Mouse (Mus musculus) A20 (cell line): Measurements from ENCODE around the gene Slc4a4.

ENCODE experiments used
- DNase-seq: peaks from one replicate; pipeline ENCODE4 v3.0.0-alpha.2; 2011; ENCODE audit warnings: low read depth, low spot score

Gene Slc4a4

GRCm38 (mm10) chr5:89149436-89150040 lies 262.9 kb downstream of the Slc4a4 start:
- DNase-seq = no peak

- no peak for DNase-seq
These were observed 264.5 kb downstream of the Slc4a4 start for GRCm38 (mm10) chr5:89151076-89151475.

- no peak for DNase-seq
These were observed 284.6 kb downstream of the Slc4a4 start for GRCm38 (mm10) chr5:89171025-89171718.

GRCm38 (mm10) chr5:89190063-89190462 lies 303.4 kb downstream of the Slc4a4 start:
- no peak for DNase-seq

- DNase-seq = no peak
These were observed 308.0 kb downstream of the Slc4a4 start for GRCm38 (mm10) chr5:89194654-89195053.

GRCm38 (mm10) chr5:89198501-89198900 lies 311.9 kb downstream of the Slc4a4 start:
- no peak for DNase-seq

- DNase-seq = no peak
These were observed 323.5 kb downstream of the Slc4a4 start for GRCm38 (mm10) chr5:89209973-89210703.

GRCm38 (mm10) chr5:89211057-89211456 lies 324.4 kb downstream of the Slc4a4 start:
- no peak for DNase-seq

- DNase-seq = no peak
These were observed 331.6 kb downstream of the Slc4a4 start for GRCm38 (mm10) chr5:89218222-89218621.

GRCm38 (mm10) chr5:89218709-89219108 lies 332.1 kb downstream of the Slc4a4 start:
- DNase-seq = no peak

- DNase-seq = no peak
These were observed 335.0 kb downstream of the Slc4a4 start for GRCm38 (mm10) chr5:89221658-89222057.

GRCm38 (mm10) chr5:89223061-89223740 lies 336.6 kb downstream of the Slc4a4 start:
- DNase-seq = no peak

GRCm38 (mm10) chr5:89223744-89224368 lies 337.2 kb downstream of the Slc4a4 start:
- DNase-seq = no peak

GRCm38 (mm10) chr5:89227948-89228347 lies 341.3 kb downstream of the Slc4a4 start:
- no peak for DNase-seq

- no peak for DNase-seq
These were observed 343.0 kb downstream of the Slc4a4 start for GRCm38 (mm10) chr5:89229606-89230005.

GRCm38 (mm10) chr5:89232313-89232712 lies 345.7 kb downstream of the Slc4a4 start:
- DNase-seq = no peak

- no peak for DNase-seq
These were observed 365.2 kb downstream of the Slc4a4 start for GRCm38 (mm10) chr5:89251806-89252205.

GRCm38 (mm10) chr5:89259804-89260492 lies 373.3 kb downstream of the Slc4a4 start:
- no peak for DNase-seq

- no peak for DNase-seq
These were observed 390.4 kb downstream of the Slc4a4 start for GRCm38 (mm10) chr5:89277049-89277448.

GRCm38 (mm10) chr5:89277616-89278015 lies 391.0 kb downstream of the Slc4a4 start:
- DNase-seq = no peak

- no peak for DNase-seq
These were observed 391.7 kb downstream of the Slc4a4 start for GRCm38 (mm10) chr5:89278309-89278708.
